Mouse (Mus musculus): ENCODE measurements around the gene Trp53i11. TPM values are rescaled to one million over a fixed set of nuclear protein-coding genes. Genes with fewer than 3 reads are reported as not detected.
A peak's percentile ranks its signal among the peaks of the same experiment; 100 is the strongest.

Trp53i11 gene
- polyA plus RNA-seq (2012; ENCODE audit: insufficient read depth, insufficient read length, low replicate concordance, missing spikeins): 231 TPM in 1 of 2 replicates, not detected in the other

DNA sequence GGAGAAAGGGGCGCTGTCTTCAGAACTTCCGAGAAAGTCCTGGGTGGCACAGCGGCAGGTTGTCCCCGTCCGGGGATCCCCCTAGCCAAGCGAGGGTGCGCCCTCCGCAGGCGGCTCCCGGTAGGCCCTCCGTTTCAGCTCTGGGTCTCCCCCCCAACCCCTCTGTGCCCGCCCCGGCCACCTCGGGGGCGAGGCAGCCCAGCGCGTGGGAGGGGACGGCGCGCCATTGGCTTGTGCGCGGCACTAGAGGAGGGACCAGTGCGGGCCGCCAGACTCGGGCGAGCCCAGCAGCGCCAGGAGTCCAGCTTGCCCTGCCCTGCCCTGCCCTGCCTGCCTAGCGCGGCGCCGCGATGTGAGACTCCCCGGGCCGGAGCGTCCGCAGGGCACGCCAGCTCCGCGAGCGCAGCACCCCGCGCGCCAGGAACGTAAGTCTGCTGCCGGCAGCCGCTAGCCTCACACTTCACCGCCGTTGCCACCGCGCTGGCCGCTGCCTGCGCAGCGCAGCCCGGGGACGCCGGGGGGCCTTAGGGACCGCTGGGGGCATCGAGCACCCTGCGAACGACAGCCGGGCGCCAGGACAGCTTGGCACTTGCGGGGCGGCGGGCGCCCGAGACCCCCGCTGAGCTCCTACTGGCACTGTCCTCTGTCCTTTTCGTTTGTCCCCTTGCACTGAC, at the start of gene Trp53i11:
Gene Trp53i11 (plus strand): TSS at position 226 of the 674 bp plus-strand sequence.
- TF ChIP-seq CTCF (IDR thresholded peaks at IDR 0.05; ENCODE audit: insufficient read depth, low read depth, low read length) (peak; percentile 24; the same call in 1 of the 2 replicates), POLR2A (IDR thresholded peaks at IDR 0.05; ENCODE audit: insufficient read depth, low read depth, low read length) (peak; percentile 38; the same call in 1 of the 2 replicates)
- H3K4me3 ChIP-seq (ENCODE audit: insufficient read depth, low read depth, low read length): peak within 1 kb of the TSS; percentile 70
- WGBS: under 1% methylated on average over 68 of the region's 69 CpGs

GRCm38 (mm10) chr2:93139476-93139875, 47.9 kb upstream of the Trp53i11 start:
- H3K4me3 ChIP-seq (ENCODE audit: insufficient read depth, low read depth, low read length): no peak overlapping the region
- no peak for TF ChIP-seq POLR2A (IDR thresholded peaks at IDR 0.05; ENCODE audit: insufficient read depth, low read depth, low read length)
- TF ChIP-seq CTCF (IDR thresholded peaks at IDR 0.05; ENCODE audit: insufficient read depth, low read depth, low read length): no peak

More for the DNA sequence above, at the start of gene Trp53i11:
- Histone ChIP-seq H3K4me1 (ENCODE audit: control insufficient read depth, insufficient read depth, low read length) (peaks cover 29% of the 10 kb centered on the region), H3K27ac (ENCODE audit: insufficient read depth, low read depth, low read length) (no peak within 1 kb of the TSS)

GRCm38 (mm10) chr2:93141329-93141728, 46.0 kb upstream of the Trp53i11 start:
- Histone ChIP-seq H3K27ac (ENCODE audit: insufficient read depth, low read depth, low read length) (no peak overlapping the region), H3K4me3 (ENCODE audit: insufficient read depth, low read depth, low read length) (no peak overlapping the region), H3K4me1 (ENCODE audit: control insufficient read depth, insufficient read depth, low read length) (no peaks in the 10 kb centered on the region)
- 86% methylated on average over 3 of the region's 3 CpGs for WGBS
- TF ChIP-seq CTCF (IDR thresholded peaks at IDR 0.05; ENCODE audit: insufficient read depth, low read depth, low read length): no peak
- TF ChIP-seq POLR2A (IDR thresholded peaks at IDR 0.05; ENCODE audit: insufficient read depth, low read depth, low read length): no peak

More at GRCm38 (mm10) chr2:93139476-93139875, 47.9 kb upstream of the Trp53i11 start:
- 0 out of 2 replicates have a peak, but pooled peaks cover 3% of the 10 kb centered on the region for H3K4me1 ChIP-seq (ENCODE audit: control insufficient read depth, insufficient read depth, low read length)
- no peak overlapping the region for H3K27ac ChIP-seq (ENCODE audit: insufficient read depth, low read depth, low read length)
- 94% methylated on average over 7 of the region's 7 CpGs for WGBS

- no peak overlapping the region for H3K27ac ChIP-seq (ENCODE audit: insufficient read depth, low read depth, low read length)
- 76% methylated on average over 7 of the region's 7 CpGs for WGBS
- no peak overlapping the region for H3K4me3 ChIP-seq (ENCODE audit: insufficient read depth, low read depth, low read length)
- TF ChIP-seq POLR2A (IDR thresholded peaks at IDR 0.05; ENCODE audit: insufficient read depth, low read depth, low read length): no peak
- TF ChIP-seq CTCF (IDR thresholded peaks at IDR 0.05; ENCODE audit: insufficient read depth, low read depth, low read length): no peak
- H3K4me1 ChIP-seq (ENCODE audit: control insufficient read depth, insufficient read depth, low read length): no peaks in the 10 kb centered on the region
These were observed 44.7 kb upstream of the Trp53i11 start for GRCm38 (mm10) chr2:93142616-93143015.

GRCm38 (mm10) chr2:93144126-93144525, 43.2 kb upstream of the Trp53i11 start:
- H3K4me1 ChIP-seq (ENCODE audit: control insufficient read depth, insufficient read depth, low read length): no peaks in the 10 kb centered on the region
- TF ChIP-seq POLR2A (IDR thresholded peaks at IDR 0.05; ENCODE audit: insufficient read depth, low read depth, low read length) (no peak), CTCF (IDR thresholded peaks at IDR 0.05; ENCODE audit: insufficient read depth, low read depth, low read length) (no peak)
- no peak overlapping the region for H3K4me3 ChIP-seq (ENCODE audit: insufficient read depth, low read depth, low read length)
- 97% methylated on average over 3 of the region's 3 CpGs for WGBS
- H3K27ac ChIP-seq (ENCODE audit: insufficient read depth, low read depth, low read length): no peak overlapping the region

DNA sequence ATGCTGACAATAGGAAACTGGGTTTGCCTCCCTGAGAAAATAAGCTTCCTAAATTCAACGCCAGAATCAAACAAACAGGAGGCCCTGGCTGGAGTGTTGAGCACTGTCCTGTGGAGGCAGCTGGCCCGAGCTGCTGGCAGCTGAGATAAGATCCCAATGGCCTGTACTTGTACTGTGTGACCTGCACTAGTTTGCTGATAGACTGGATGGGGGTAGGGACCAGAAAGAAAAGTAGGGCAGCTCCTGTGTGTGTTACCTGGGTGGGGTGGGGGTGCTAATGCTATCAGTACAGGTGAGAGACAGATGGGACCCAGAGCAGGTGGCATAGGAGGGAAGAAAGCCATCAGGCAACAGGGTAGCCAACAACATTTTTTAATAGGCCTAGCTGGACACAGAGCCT, 37.3 kb upstream of the Trp53i11 start:
- no peak overlapping the region for H3K27ac ChIP-seq (ENCODE audit: insufficient read depth, low read depth, low read length)
- 76% methylated on average over 2 of the region's 2 CpGs for WGBS
- no peak overlapping the region for H3K4me3 ChIP-seq (ENCODE audit: insufficient read depth, low read depth, low read length)
- peaks cover 10% of the 10 kb centered on the region for H3K4me1 ChIP-seq (ENCODE audit: control insufficient read depth, insufficient read depth, low read length)
- TF ChIP-seq CTCF (IDR thresholded peaks at IDR 0.05; ENCODE audit: insufficient read depth, low read depth, low read length): no peak
- no peak for TF ChIP-seq POLR2A (IDR thresholded peaks at IDR 0.05; ENCODE audit: insufficient read depth, low read depth, low read length)

DNA sequence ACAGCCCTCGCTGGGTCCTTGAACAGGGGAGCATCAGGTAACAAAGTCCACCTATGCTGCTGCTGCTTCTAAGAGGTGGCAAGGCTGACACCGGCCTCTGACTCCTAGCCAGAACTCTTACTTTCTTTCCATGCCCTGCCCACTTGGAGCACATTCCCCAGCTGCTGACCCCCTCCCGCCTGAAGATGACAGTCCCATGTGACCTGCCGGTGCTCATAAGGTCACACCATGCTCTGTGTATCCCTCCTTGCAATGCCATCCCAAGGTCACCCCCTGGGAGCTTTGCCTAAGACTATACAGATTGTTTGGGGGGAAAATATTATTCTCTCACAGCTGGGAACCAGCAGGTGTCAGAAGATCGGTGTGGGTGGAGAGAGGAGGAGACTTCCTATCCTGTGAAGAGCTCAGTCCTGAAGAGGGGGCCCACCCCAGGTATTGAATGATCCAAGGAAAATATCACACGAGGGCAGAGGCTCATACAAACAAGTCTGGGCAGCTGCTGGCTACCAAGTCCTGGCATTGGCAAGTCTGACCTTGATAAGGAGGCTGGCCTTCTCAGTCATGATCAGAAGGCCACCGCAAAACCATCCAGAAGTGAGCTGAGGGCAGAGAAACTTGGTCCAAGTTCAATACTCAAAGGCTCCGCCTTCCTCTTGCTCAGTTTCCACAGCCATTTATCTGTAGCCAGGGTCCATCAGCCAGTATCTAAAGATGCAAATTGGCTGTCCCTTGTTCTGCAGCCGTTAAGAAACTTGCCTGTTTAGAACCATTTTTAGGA, 36.5 kb upstream of the Trp53i11 start:
- H3K27ac ChIP-seq (ENCODE audit: insufficient read depth, low read depth, low read length): no peak overlapping the region
- H3K4me3 ChIP-seq (ENCODE audit: insufficient read depth, low read depth, low read length): no peak overlapping the region
- 71% methylated on average over 9 of the region's 9 CpGs for WGBS
- peaks cover 10% of the 10 kb centered on the region for H3K4me1 ChIP-seq (ENCODE audit: control insufficient read depth, insufficient read depth, low read length)
- TF ChIP-seq POLR2A (IDR thresholded peaks at IDR 0.05; ENCODE audit: insufficient read depth, low read depth, low read length) (no peak), CTCF (IDR thresholded peaks at IDR 0.05; ENCODE audit: insufficient read depth, low read depth, low read length) (no peak)

DNA sequence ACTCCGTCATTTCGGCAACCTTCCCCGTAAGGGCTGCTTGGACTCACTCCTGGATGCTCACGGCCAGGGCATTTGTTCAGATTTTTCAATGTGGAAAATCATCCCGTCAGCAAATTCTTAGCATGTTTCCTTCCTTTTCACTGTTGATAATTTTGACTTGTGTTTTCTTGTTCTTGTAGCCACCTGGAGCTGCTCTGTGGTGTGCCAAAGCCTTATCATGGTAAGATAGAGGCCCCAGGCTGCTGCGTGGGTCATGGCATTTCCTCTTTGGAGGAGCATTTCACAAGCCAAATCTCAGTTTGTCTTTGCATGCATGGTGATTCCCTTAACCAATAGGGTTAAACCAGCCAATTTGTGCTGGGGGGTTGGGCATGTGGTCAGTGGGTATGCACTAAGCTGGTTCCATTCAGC, 35.2 kb upstream of the Trp53i11 start:
- Histone ChIP-seq H3K4me3 (ENCODE audit: insufficient read depth, low read depth, low read length) (no peak overlapping the region), H3K4me1 (ENCODE audit: control insufficient read depth, insufficient read depth, low read length) (peaks cover 10% of the 10 kb centered on the region), H3K27ac (ENCODE audit: insufficient read depth, low read depth, low read length) (no peak overlapping the region)
- TF ChIP-seq POLR2A (IDR thresholded peaks at IDR 0.05; ENCODE audit: insufficient read depth, low read depth, low read length) (no peak), CTCF (IDR thresholded peaks at IDR 0.05; ENCODE audit: insufficient read depth, low read depth, low read length) (no peak)
- WGBS: 80% methylated on average over 6 of the region's 6 CpGs

All from olfactory bulb, adult 2 months (tissue).